In genomic region chr12:25382961-25383360, GRCm38 (mm10) we compare ENCODE assay signal across 31 mouse cellular contexts.
"Had no signal": no experiment of that assay in that cellular context is flagged by ENCODE, and none has a peak within 500 bp of the region (broad histone marks: within the 10 kb centered on the region; RNA-seq: fewer than 3 reads in every experiment).

No protein-coding gene starts in this region.

- H3K9me3 ChIP-seq: limb, embryonic 10.5 days; limb, embryonic 12.5 days; limb, embryonic 13.5 days; limb, embryonic 15.5 days; liver, embryonic 12.5 days; liver, embryonic 13.5 days; liver, embryonic 15.5 days; lung, embryonic 15.5 days; megakaryocyte, embryonic 14.5 days; midbrain, embryonic 12.5 days; midbrain, embryonic 13.5 days; midbrain, embryonic 15.5 days; neural tube, embryonic 12.5 days; neural tube, embryonic 13.5 days had no signal

- H3K9ac ChIP-seq: limb, embryonic 12.5 days; limb, embryonic 13.5 days; limb, embryonic 15.5 days; liver, embryonic 12.5 days; liver, embryonic 13.5 days; liver, embryonic 14.5 days; liver, embryonic 15.5 days; liver, postnatal 0 days; lung, embryonic 14.5 days; lung, embryonic 15.5 days; midbrain, embryonic 12.5 days; midbrain, embryonic 13.5 days; midbrain, embryonic 15.5 days; neural tube, embryonic 12.5 days; neural tube, embryonic 13.5 days had no signal

- H3K27me3 ChIP-seq: limb, embryonic 12.5 days; limb, embryonic 13.5 days; limb, embryonic 15.5 days; liver, embryonic 12.5 days; liver, embryonic 13.5 days; liver, embryonic 15.5 days; lung, embryonic 15.5 days; midbrain, embryonic 12.5 days; midbrain, embryonic 13.5 days; midbrain, embryonic 15.5 days; neural tube, embryonic 12.5 days; neural tube, embryonic 13.5 days had no signal

- H3K4me2 ChIP-seq: limb, embryonic 12.5 days; limb, embryonic 13.5 days; limb, embryonic 15.5 days; liver, embryonic 11.5 days; liver, embryonic 12.5 days; liver, embryonic 13.5 days; liver, embryonic 15.5 days; lung, embryonic 14.5 days; lung, embryonic 15.5 days; midbrain, embryonic 12.5 days; midbrain, embryonic 13.5 days; midbrain, embryonic 15.5 days; neural tube, embryonic 12.5 days; neural tube, embryonic 13.5 days had no signal

- H3K36me3 ChIP-seq: limb, embryonic 10.5 days; limb, embryonic 12.5 days; limb, embryonic 13.5 days; limb, embryonic 15.5 days; liver, embryonic 12.5 days; liver, embryonic 13.5 days; liver, embryonic 15.5 days; lung, embryonic 15.5 days; midbrain, embryonic 12.5 days; midbrain, embryonic 13.5 days; midbrain, embryonic 15.5 days; neural tube, embryonic 12.5 days; neural tube, embryonic 13.5 days had no signal

- H3K4me3 ChIP-seq: limb, embryonic 10.5 days; limb, embryonic 12.5 days; limb, embryonic 13.5 days; limb, embryonic 15.5 days; liver, embryonic 12.5 days; liver, embryonic 13.5 days; liver, embryonic 15.5 days; lung, embryonic 15.5 days; megakaryocyte, embryonic 14.5 days; midbrain, embryonic 12.5 days; midbrain, embryonic 13.5 days; midbrain, embryonic 15.5 days; myocyte; neural tube, embryonic 12.5 days; neural tube, embryonic 13.5 days had no signal

- DNase-seq: left cerebral cortex, postnatal 4 days; liver; liver, embryonic 13.5 days; liver, postnatal 0 days; lung, adult 18-20 months; lung, adult 2 months; lung, embryonic 14.5 days; lung, postnatal 10 days; lung, postnatal 14 days; lung, postnatal 36 days; lung, postnatal 4 days; midbrain, embryonic 14.5 days had no signal

- H3K27ac ChIP-seq: limb, embryonic 10.5 days; limb, embryonic 12.5 days; limb, embryonic 13.5 days; limb, embryonic 15.5 days; liver, embryonic 12.5 days; liver, embryonic 13.5 days; liver, embryonic 14.5 days; liver, embryonic 15.5 days; lung, embryonic 15.5 days; macrophage; midbrain, embryonic 12.5 days; midbrain, embryonic 13.5 days; midbrain, embryonic 15.5 days; neural tube, embryonic 12.5 days; neural tube, embryonic 13.5 days had no signal

- H3K4me1 ChIP-seq: limb, embryonic 15.5 days; liver, embryonic 12.5 days; liver, embryonic 13.5 days; liver, embryonic 15.5 days; lung, embryonic 15.5 days; midbrain, embryonic 12.5 days; midbrain, embryonic 15.5 days; neural tube, embryonic 12.5 days; neural tube, embryonic 13.5 days had no signal

- ATAC-seq: liver, embryonic 12.5 days; liver, postnatal 0 days; lung, postnatal 0 days; midbrain, embryonic 13.5 days; midbrain, embryonic 15.5 days; midbrain, embryonic 16.5 days had no signal
